Mouse (Mus musculus): Measurements from ENCODE around the gene Gm10260. TPM values are rescaled to one million over a fixed set of nuclear protein-coding genes. Genes with fewer than 3 reads are reported as not detected.

Gm10260 gene
- polyA plus RNA-seq, 1 experiment = 16.4 TPM

DNA sequence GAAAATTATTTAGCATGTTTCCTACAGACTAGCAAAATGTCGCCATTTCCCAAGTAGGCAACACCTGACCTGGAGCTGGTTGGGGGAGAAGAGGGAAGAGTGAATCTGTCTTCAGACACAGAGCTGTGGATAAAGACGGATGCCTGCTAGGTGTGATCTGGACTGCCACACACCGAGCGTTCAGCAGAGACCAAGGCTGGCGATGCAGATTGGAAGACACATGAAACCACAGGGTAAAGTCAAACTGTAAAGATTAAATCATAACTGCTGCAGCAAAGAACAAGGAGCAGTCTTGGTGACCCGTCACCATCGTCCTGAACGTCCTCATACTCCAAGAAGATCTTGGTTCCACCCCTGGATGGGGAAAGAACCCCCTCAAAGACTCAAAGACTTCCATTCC lies 15.5 kb upstream of the Gm10260 start:
- H3K4me1 ChIP-seq (ENCODE audit: control insufficient read depth, insufficient read depth, low read length) = no peaks in the 10 kb centered on the region
- H3K4me3 ChIP-seq (ENCODE audit: low read depth, low read length) = no peak overlapping the region
- no peaks in the 10 kb centered on the region for H3K27me3 ChIP-seq (ENCODE audit: control insufficient read depth, insufficient read depth, low read length, poor library complexity, severe bottlenecking)
- 0 out of 2 replicates have a peak, but pooled peaks cover 2% of the 10 kb centered on the region for H3K9me3 ChIP-seq (replicated peaks; ENCODE audit: control insufficient read depth, insufficient read depth, low read length, poor library complexity, severe bottlenecking)
- H3K9ac ChIP-seq (ENCODE audit: low read depth, poor library complexity, severe bottlenecking) = no peak overlapping the region
- TF ChIP-seq CTCF (IDR thresholded peaks at IDR 0.05; ENCODE audit: low read depth, low read length) (no peak), POLR2A (IDR thresholded peaks at IDR 0.05; ENCODE audit: insufficient read depth, low read length) (no peak), EP300 (IDR thresholded peaks at IDR 0.05; ENCODE audit: insufficient read depth, low read depth, low read length) (no peak)
- H3K36me3 ChIP-seq (ENCODE audit: control insufficient read depth, insufficient read depth, low read length, poor library complexity, severe bottlenecking) = no peaks in the 10 kb centered on the region
- no peak overlapping the region for H3K27ac ChIP-seq (ENCODE audit: insufficient read depth, low read length)

DNA sequence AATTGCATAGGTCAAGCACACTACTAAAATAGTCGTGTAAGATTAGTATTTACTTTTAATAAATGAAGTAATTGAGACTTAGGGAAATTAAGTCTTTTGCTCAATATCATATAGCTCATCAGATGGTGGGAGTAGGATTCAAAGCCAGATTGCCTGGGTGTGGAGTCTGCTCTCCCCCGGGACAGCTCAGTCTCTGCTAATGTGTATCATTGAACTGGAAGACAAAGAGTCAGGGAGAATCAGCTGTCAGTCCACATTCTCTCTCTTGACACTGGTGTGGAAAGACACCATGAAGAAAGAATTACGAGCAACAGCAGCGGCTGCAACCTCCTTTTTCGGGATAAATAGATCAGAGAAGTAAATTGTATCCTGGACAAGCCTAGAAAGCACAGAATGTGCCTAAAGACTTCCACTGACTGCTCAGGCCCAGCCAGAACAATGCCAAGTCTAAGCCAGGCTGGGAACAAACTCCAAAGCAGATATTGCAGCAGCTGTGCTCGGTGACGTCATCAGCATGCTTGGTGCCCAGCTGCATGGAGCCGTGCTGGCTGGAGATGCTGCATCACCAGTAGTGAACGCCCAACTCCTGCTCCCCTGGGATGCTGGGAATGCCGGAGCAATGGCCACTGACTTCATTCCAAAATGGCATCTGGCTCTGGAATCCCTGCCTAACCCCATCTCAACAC lies 14.5 kb upstream of the Gm10260 start:
- H3K4me3 ChIP-seq (ENCODE audit: low read depth, low read length) = no peak overlapping the region
- H3K27me3 ChIP-seq (ENCODE audit: control insufficient read depth, insufficient read depth, low read length, poor library complexity, severe bottlenecking) = no peaks in the 10 kb centered on the region
- 0 out of 2 replicates have a peak, but pooled peaks cover 2% of the 10 kb centered on the region for H3K9me3 ChIP-seq (replicated peaks; ENCODE audit: control insufficient read depth, insufficient read depth, low read length, poor library complexity, severe bottlenecking)
- H3K9ac ChIP-seq (ENCODE audit: low read depth, poor library complexity, severe bottlenecking) = no peak overlapping the region
- TF ChIP-seq CTCF (IDR thresholded peaks at IDR 0.05; ENCODE audit: low read depth, low read length) (no peak), EP300 (IDR thresholded peaks at IDR 0.05; ENCODE audit: insufficient read depth, low read depth, low read length) (no peak), POLR2A (IDR thresholded peaks at IDR 0.05; ENCODE audit: insufficient read depth, low read length) (no peak)
- no peaks in the 10 kb centered on the region for H3K36me3 ChIP-seq (ENCODE audit: control insufficient read depth, insufficient read depth, low read length, poor library complexity, severe bottlenecking)
- H3K27ac ChIP-seq (ENCODE audit: insufficient read depth, low read length) = no peak overlapping the region
- no peaks in the 10 kb centered on the region for H3K4me1 ChIP-seq (ENCODE audit: control insufficient read depth, insufficient read depth, low read length)

DNA sequence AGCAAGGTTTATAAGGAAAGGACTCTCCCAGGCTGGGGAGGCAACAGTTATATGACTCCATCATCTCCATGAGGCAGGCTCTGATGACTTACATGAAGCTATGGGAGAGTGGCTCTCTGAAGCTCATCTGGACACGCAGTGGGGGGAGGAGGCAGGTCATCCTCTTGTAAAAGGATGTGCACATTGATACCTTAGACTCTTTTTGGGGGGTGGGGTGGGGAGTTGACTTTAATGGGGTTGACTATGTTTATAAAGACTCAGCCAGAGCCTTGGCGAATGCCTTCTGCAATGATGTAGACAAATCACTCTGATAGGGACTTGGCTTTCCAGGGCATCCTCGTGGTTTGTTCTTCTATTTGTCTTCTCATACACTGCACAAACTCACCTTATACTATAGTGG lies 8.8 kb upstream of the Gm10260 start:
- no peak overlapping the region for H3K4me3 ChIP-seq (ENCODE audit: low read depth, low read length)
- H3K27me3 ChIP-seq (ENCODE audit: control insufficient read depth, insufficient read depth, low read length, poor library complexity, severe bottlenecking) = no peaks in the 10 kb centered on the region
- no peaks in the 10 kb centered on the region for H3K36me3 ChIP-seq (ENCODE audit: control insufficient read depth, insufficient read depth, low read length, poor library complexity, severe bottlenecking)
- no peak overlapping the region for H3K9ac ChIP-seq (ENCODE audit: low read depth, poor library complexity, severe bottlenecking)
- 0 out of 2 replicates have a peak, but pooled peaks cover 2% of the 10 kb centered on the region for H3K9me3 ChIP-seq (replicated peaks; ENCODE audit: control insufficient read depth, insufficient read depth, low read length, poor library complexity, severe bottlenecking)
- H3K27ac ChIP-seq (ENCODE audit: insufficient read depth, low read length) = no peak overlapping the region
- no peak for TF ChIP-seq EP300 (IDR thresholded peaks at IDR 0.05; ENCODE audit: insufficient read depth, low read depth, low read length)
- TF ChIP-seq CTCF (IDR thresholded peaks at IDR 0.05; ENCODE audit: low read depth, low read length) = no peak
- no peak for TF ChIP-seq POLR2A (IDR thresholded peaks at IDR 0.05; ENCODE audit: insufficient read depth, low read length)
- no peaks in the 10 kb centered on the region for H3K4me1 ChIP-seq (ENCODE audit: control insufficient read depth, insufficient read depth, low read length)

GRCm38 (mm10) chr13:97768803-97769202 lies 8.4 kb upstream of the Gm10260 start:
- Histone ChIP-seq H3K27me3 (ENCODE audit: control insufficient read depth, insufficient read depth, low read length, poor library complexity, severe bottlenecking) (no peaks in the 10 kb centered on the region), H3K9me3 (replicated peaks; ENCODE audit: control insufficient read depth, insufficient read depth, low read length, poor library complexity, severe bottlenecking) (0 out of 2 replicates have a peak, but pooled peaks cover 2% of the 10 kb centered on the region), H3K4me1 (ENCODE audit: control insufficient read depth, insufficient read depth, low read length) (no peaks in the 10 kb centered on the region), H3K4me3 (ENCODE audit: low read depth, low read length) (no peak overlapping the region), H3K27ac (ENCODE audit: insufficient read depth, low read length) (no peak overlapping the region), H3K9ac (ENCODE audit: low read depth, poor library complexity, severe bottlenecking) (no peak overlapping the region), H3K36me3 (ENCODE audit: control insufficient read depth, insufficient read depth, low read length, poor library complexity, severe bottlenecking) (no peaks in the 10 kb centered on the region)
- no peak for TF ChIP-seq POLR2A (IDR thresholded peaks at IDR 0.05; ENCODE audit: insufficient read depth, low read length)
- no peak for TF ChIP-seq CTCF (IDR thresholded peaks at IDR 0.05; ENCODE audit: low read depth, low read length)
- TF ChIP-seq EP300 (IDR thresholded peaks at IDR 0.05; ENCODE audit: insufficient read depth, low read depth, low read length) = no peak

DNA sequence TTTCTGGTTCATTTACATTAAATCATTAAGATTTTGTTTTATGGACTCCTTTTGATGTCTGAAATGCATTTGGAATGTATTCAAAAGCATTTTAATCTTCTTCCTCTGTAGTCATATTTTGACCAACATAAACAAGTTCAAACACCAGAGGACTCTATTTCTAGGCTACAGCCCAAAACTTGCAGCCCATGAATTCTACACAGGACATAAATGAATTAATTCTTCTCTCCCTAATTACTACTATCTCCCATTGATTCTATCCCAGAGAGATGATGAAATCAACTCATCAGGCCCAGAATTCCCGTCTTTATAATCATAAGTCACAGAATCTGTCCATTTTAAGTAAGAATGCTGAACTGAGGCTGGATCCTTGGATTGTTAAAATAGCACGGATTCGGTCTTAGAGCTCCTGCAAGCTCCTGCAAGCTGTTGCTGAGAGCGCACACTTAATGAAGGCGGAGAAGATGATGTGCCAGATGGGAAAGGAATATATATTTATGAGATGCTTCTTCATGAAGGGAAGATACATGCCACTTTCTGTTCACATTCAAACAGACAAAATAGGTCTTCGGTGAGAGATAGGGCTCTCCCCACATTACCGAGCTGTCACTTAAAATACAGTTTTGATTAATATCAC lies 7.7 kb upstream of the Gm10260 start:
- Histone ChIP-seq H3K36me3 (ENCODE audit: control insufficient read depth, insufficient read depth, low read length, poor library complexity, severe bottlenecking) (no peaks in the 10 kb centered on the region), H3K9me3 (replicated peaks; ENCODE audit: control insufficient read depth, insufficient read depth, low read length, poor library complexity, severe bottlenecking) (0 out of 2 replicates have a peak, but pooled peaks cover 2% of the 10 kb centered on the region), H3K27ac (ENCODE audit: insufficient read depth, low read length) (no peak overlapping the region), H3K27me3 (ENCODE audit: control insufficient read depth, insufficient read depth, low read length, poor library complexity, severe bottlenecking) (no peaks in the 10 kb centered on the region), H3K4me1 (ENCODE audit: control insufficient read depth, insufficient read depth, low read length) (no peaks in the 10 kb centered on the region), H3K9ac (ENCODE audit: low read depth, poor library complexity, severe bottlenecking) (no peak overlapping the region), H3K4me3 (ENCODE audit: low read depth, low read length) (no peak overlapping the region)
- TF ChIP-seq EP300 (IDR thresholded peaks at IDR 0.05; ENCODE audit: insufficient read depth, low read depth, low read length) (no peak), CTCF (IDR thresholded peaks at IDR 0.05; ENCODE audit: low read depth, low read length) (no peak), POLR2A (IDR thresholded peaks at IDR 0.05; ENCODE audit: insufficient read depth, low read length) (no peak)

GRCm38 (mm10) chr13:97766600-97766999 lies 6.2 kb upstream of the Gm10260 start:
- H3K27me3 ChIP-seq (ENCODE audit: control insufficient read depth, insufficient read depth, low read length, poor library complexity, severe bottlenecking) = no peaks in the 10 kb centered on the region
- H3K9me3 ChIP-seq (replicated peaks; ENCODE audit: control insufficient read depth, insufficient read depth, low read length, poor library complexity, severe bottlenecking) = no peaks in the 10 kb centered on the region
- H3K36me3 ChIP-seq (ENCODE audit: control insufficient read depth, insufficient read depth, low read length, poor library complexity, severe bottlenecking) = no peaks in the 10 kb centered on the region
- H3K27ac ChIP-seq (ENCODE audit: insufficient read depth, low read length) = no peak overlapping the region
- TF ChIP-seq CTCF (IDR thresholded peaks at IDR 0.05; ENCODE audit: low read depth, low read length) (no peak), POLR2A (IDR thresholded peaks at IDR 0.05; ENCODE audit: insufficient read depth, low read length) (no peak), EP300 (IDR thresholded peaks at IDR 0.05; ENCODE audit: insufficient read depth, low read depth, low read length) (no peak)
- H3K9ac ChIP-seq (ENCODE audit: low read depth, poor library complexity, severe bottlenecking) = no peak overlapping the region
- H3K4me3 ChIP-seq (ENCODE audit: low read depth, low read length) = no peak overlapping the region
- H3K4me1 ChIP-seq (ENCODE audit: control insufficient read depth, insufficient read depth, low read length) = no peaks in the 10 kb centered on the region

All from ES-Bruce4 (cell line).